Mouse (Mus musculus) spleen, adult 10 weeks (tissue): ENCODE results near the gene Entpd8. TPM values are rescaled to one million over a fixed set of nuclear protein-coding genes. Genes with fewer than 3 reads are reported as not detected.

Experiments
- polyA plus RNA-seq: library from polyadenylated mRNA; stranded (reverse); fragments of 350-450 nt; fragmentation: Illumina TruSeq; extraction: RNeasy Lipid Tissue Mini Kit (QIAGEN cat#74804); gene quantifications from one replicate; pipeline ENCODE4 v1.2.3, GENCODE M21; 2015; ENCODE audit warnings: low replicate concordance; ENCODE audit not compliant: insufficient read depth

Gene Entpd8
- not detected for polyA plus RNA-seq

DNA sequence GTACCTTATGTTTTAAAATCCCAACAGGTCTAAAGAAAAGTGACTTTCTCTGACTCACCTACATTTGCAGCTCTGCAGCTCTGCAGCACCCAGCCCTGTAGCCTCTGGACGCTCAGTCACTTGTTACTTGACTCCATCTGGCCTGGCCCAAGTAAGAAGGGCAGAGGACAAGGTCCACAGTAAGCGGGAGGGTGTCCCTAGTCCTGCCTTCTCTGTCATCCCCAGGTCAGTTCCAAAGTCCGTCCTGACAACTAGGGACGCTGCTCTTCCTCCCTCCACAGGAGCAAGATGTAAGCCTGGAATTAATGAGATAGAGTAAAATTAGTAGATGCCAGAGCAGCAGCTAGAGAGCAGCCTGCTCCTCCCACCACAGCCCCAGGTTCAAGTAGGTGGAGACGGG is at the start of gene Entpd8:
Entpd8 (plus strand) TSS at position 229 of the 400 bp plus-strand sequence.

DNA sequence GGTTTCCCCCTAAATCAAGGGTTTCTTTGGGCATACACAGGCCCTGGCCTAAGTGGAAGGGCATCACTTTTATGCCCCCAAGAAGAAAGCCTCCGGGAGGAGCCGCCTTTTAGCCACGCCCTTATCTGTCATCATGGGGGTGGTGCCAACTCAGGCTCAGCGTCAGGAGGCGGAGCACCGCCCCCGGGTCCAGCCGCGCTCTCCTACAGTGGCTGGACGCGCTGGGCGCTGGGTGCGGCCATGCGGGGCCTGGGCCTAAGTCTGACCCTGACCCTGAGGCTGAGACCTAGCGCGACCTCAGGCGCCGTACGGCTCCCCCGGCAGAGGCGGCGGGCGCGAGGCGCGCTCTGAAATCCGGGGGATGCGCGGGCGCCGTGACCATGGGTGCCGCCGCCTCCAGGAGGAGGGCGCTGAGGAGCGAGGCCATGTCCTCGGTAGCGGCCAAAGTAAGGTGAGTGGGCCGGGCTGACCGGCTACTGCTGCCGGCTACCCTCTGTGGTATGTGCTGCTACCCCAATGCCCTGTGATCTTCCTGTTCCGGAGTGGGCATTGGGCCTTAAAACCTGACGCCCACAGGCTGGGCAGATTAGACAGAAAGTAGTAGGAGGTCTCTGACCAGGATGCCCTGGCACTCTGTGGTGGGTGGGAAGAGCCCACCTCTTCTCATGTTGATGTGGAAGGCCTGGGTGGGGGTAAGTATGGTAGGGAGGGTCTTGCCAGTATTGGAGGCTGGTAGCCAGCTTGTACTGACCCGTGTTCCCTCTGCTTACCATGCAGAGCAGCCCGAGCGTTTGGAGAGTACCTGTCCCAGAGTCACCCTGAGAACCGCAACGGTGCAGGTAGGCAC is 25.7 kb upstream of the Entpd8 start, which contains the start of gene Nsmf:
Nsmf (plus strand) TSS at position 135 of the 847 bp plus-strand sequence.

DNA sequence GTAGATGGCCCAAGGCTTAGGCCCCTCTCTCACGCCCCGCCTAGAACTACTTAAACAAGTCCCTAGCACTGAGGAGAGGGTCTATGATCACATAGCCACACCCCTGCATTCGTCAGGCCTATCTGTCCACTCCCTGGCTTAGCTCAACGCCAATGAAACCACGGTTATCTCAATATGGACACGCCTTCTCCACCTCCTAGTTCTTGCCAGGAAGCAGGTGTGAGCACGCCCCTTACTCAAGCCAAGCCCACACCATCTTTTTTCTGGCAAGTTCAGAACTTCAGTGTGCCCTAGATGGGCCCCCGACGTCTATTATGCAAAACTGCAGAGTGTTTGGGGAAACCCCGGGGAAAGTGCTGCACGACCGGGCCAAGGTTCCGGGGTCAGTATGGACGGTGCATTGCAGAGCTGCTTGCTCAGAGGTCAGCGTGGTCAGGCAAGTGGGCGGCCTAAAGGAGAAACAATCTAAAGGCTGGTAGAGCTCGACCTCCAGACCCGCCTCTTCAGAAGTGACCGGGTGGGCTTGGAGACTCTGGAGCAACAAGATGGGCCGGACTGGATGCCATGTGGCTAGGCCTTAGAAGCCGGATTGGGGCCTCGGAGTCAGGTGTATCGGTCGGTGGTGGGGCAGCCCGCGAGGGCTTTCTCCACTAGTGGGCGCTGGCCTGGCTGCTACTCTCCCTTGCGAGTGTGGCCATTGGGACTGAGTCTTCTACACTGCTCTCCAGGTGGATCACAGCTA is 15.2 kb downstream of the Entpd8 start, which contains the start of gene Noxa1:
Noxa1 (minus strand) TSS at position 41 of the 742 bp plus-strand sequence.

Other genes starting within 250 kb of the Entpd8 start
- 40.7 TPM for gene Ehmt1, start 160.7 kb upstream of the Entpd8 start, polyA plus RNA-seq
- gene Arrdc1, start 145.1 kb upstream of the Entpd8 start, polyA plus RNA-seq, result 90.3 TPM
- gene Zmynd19, start 130.5 kb upstream of the Entpd8 start, polyA plus RNA-seq, result 14.0 TPM
- 22.9 TPM for gene Dph7, start 117.9 kb upstream of the Entpd8 start, polyA plus RNA-seq
- 39.9 TPM for gene Mrpl41, start 105.2 kb upstream of the Entpd8 start, polyA plus RNA-seq
- 59.7 TPM for gene Pnpla7, start 104.3 kb upstream of the Entpd8 start, polyA plus RNA-seq
- gene Nsmf, start 25.9 kb upstream of the Entpd8 start, polyA plus RNA-seq, result 15.8 TPM
- gene Noxa1, start 14.8 kb downstream of the Entpd8 start, polyA plus RNA-seq, result not detected
- gene Nrarp, start 100.5 kb downstream of the Entpd8 start, polyA plus RNA-seq, result 4.6 TPM
- gene Tor4a, start 116.6 kb downstream of the Entpd8 start, polyA plus RNA-seq, result 31.7 TPM
- gene Nelfb, start 131.2 kb downstream of the Entpd8 start, polyA plus RNA-seq, result 52.5 TPM
- gene Stpg3, start 134.3 kb downstream of the Entpd8 start, polyA plus RNA-seq, result not detected
- not detected for gene Fam166a, start 138.4 kb downstream of the Entpd8 start, polyA plus RNA-seq
- gene Tubb4b, start 144.4 kb downstream of the Entpd8 start, polyA plus RNA-seq, result 108 TPM
- not detected for gene Slc34a3, start 154.1 kb downstream of the Entpd8 start, polyA plus RNA-seq
- not detected for gene Rnf224, start 156.5 kb downstream of the Entpd8 start, polyA plus RNA-seq
- 0.18 TPM for gene Rnf208, start 162.0 kb downstream of the Entpd8 start, polyA plus RNA-seq
- not detected for gene Cysrt1, start 162.1 kb downstream of the Entpd8 start, polyA plus RNA-seq
- 8.7 TPM for gene AL732309.1, start 166.6 kb downstream of the Entpd8 start, polyA plus RNA-seq
- gene Tmem203, start 175.1 kb downstream of the Entpd8 start, polyA plus RNA-seq, result 3.6 TPM
- gene Tprn, start 182.3 kb downstream of the Entpd8 start, polyA plus RNA-seq, result 5.7 TPM
- gene Ssna1, start 192.1 kb downstream of the Entpd8 start, polyA plus RNA-seq, result 30.6 TPM
- 58.0 TPM for gene Anapc2, start 192.2 kb downstream of the Entpd8 start, polyA plus RNA-seq
- gene Tmem210, start 207.8 kb downstream of the Entpd8 start, polyA plus RNA-seq, result not detected
- gene Lrrc26, start 209.6 kb downstream of the Entpd8 start, polyA plus RNA-seq, result not detected
- not detected for gene Grin1, start 238.9 kb downstream of the Entpd8 start, polyA plus RNA-seq